Mouse (Mus musculus) Patski (cell line): ENCODE measurements around the gene Pigk. TPM values are rescaled to one million over a fixed set of nuclear protein-coding genes. Genes with fewer than 3 reads are reported as not detected.
A peak's percentile ranks its signal among the peaks of the same experiment; 100 is the strongest.

Experiments used
- ATAC-seq: fragments of 100-300 bp; one replicate; pipeline ENCODE4 v1.8.0; 2021
- CTCF ChIA-PET: fragments of 350-600 bp; sonication (Branson Sonifier 250); formaldehyde crosslinking; loops from one replicate; lab custom pipeline; 2022; ENCODE audit warnings: inconsistent platforms; lab: Charles Lee
- POLR2A ChIA-PET: fragments of 350-600 bp; sonication (Branson Sonifier 250); formaldehyde crosslinking; loops from one replicate; lab custom pipeline; 2022; ENCODE audit warnings: antibody characterized with exemption, inconsistent platforms; lab: Charles Lee
- DNase-seq: peaks from one replicate; pipeline ENCODE4 v3.0.0-alpha.2; 2011; ENCODE audit warnings: low read depth, low spot score
- H3K27me3 ChIP-seq: fragments of 371-371 bp; one replicate; pipeline ENCODE4 v1.5.1; 2021
- CTCF ChIP-seq: fragments of 100-300 bp; IDR thresholded peaks from one replicate; pipeline ENCODE4 v1.5.1; 2021
- in situ Hi-C: fragments of 300-500 bp; cut with MboI; formaldehyde crosslinking; loops from 3 replicates; pipeline ENCODE4 v1.11.1; 2018; ENCODE audit warnings: low pct_unique_long_range_greater_than_20kb, mixed read lengths
- polyA plus RNA-seq: library from polyadenylated mRNA; unstranded; gene quantifications from one replicate; pipeline ENCODE4 v1.2.3, GENCODE M21; 2021

Gene Pigk
- polyA plus RNA-seq, 1 experiment from 2014 or later, result 103 TPM

GRCm38 (mm10) chr3:152842648-152843047 is 128.7 kb downstream of the Pigk start:
- in situ Hi-C loops, result no loop called here
- TF ChIP-seq CTCF, result no peak
- ATAC-seq, result no peak
- CTCF ChIA-PET, result interaction anchor here (2.1 kb wide), 1 partner anchor 10 kb away, joined by 5 read pairs; no protein-coding TSS in a partner anchor
- no peak for DNase-seq
- POLR2A ChIA-PET, result no interaction called here
- H3K27me3 ChIP-seq, result no peaks in the 10 kb centered on the region

- DNase-seq (no peak), ATAC-seq (no peak)
- POLR2A ChIA-PET, result interaction anchor here (0.7 kb wide), 2 partner anchors 20 to 984 kb away, joined by 3 read pairs; no protein-coding TSS in a partner anchor
- H3K27me3 ChIP-seq, result no peaks in the 10 kb centered on the region
- CTCF ChIA-PET, result interaction anchor here (1.2 to 2.1 kb wide), 2 partner anchors 11 to 30 kb away, joined by 3 to 5 read pairs; no protein-coding TSS in a partner anchor
- in situ Hi-C loops, result no loop called here
- TF ChIP-seq CTCF, result no peak
Measured at GRCm38 (mm10) chr3:152843925-152844324, 130.0 kb downstream of the Pigk start.

- ChIA-PET CTCF (interaction anchor here (1.0 to 1.1 kb wide), 2 partner anchors 8 to 18 kb away, joined by 3 read pairs; no protein-coding TSS in a partner anchor), POLR2A (no interaction called here)
- no peak for TF ChIP-seq CTCF
- no peaks in the 10 kb centered on the region for H3K27me3 ChIP-seq
- in situ Hi-C loops, result no loop called here
- ATAC-seq (no peak), DNase-seq (no peak)
Measured at GRCm38 (mm10) chr3:152855006-152855614, 141.2 kb downstream of the Pigk start.

- no peak for ATAC-seq
- POLR2A ChIA-PET, result no interaction called here
- CTCF ChIA-PET, result interaction anchor here (0.7 kb wide), 1 partner anchor 10 kb away, joined by 3 read pairs; no protein-coding TSS in a partner anchor
- no peak for DNase-seq
- H3K27me3 ChIP-seq, result no peaks in the 10 kb centered on the region
- TF ChIP-seq CTCF, result no peak
- in situ Hi-C loops, result no loop called here
Measured at GRCm38 (mm10) chr3:152856095-152856494, 142.2 kb downstream of the Pigk start.

- ChIA-PET CTCF (no interaction called here), POLR2A (no interaction called here)
- ATAC-seq (no peak), DNase-seq (no peak)
- in situ Hi-C loops, result no loop called here
- no peak for TF ChIP-seq CTCF
- no peaks in the 10 kb centered on the region for H3K27me3 ChIP-seq
Measured at GRCm38 (mm10) chr3:152861450-152861849, 147.6 kb downstream of the Pigk start.

- ChIA-PET CTCF (no interaction called here), POLR2A (no interaction called here)
- in situ Hi-C loops, result no loop called here
- H3K27me3 ChIP-seq, result no peaks in the 10 kb centered on the region
- TF ChIP-seq CTCF, result no peak
- ATAC-seq, result no peak
- no peak for DNase-seq
Measured at GRCm38 (mm10) chr3:152861978-152862377, 148.1 kb downstream of the Pigk start.

GRCm38 (mm10) chr3:152866035-152866965 is 152.4 kb downstream of the Pigk start:
- POLR2A ChIA-PET, result interaction anchor here (1.4 kb wide), 1 partner anchor 13 kb away, joined by 4 read pairs; no protein-coding TSS in a partner anchor
- DNase-seq (no peak), ATAC-seq (peak; percentile 41)
- no peaks in the 10 kb centered on the region for H3K27me3 ChIP-seq
- in situ Hi-C loops, result no loop called here
- no peak for TF ChIP-seq CTCF
- CTCF ChIA-PET, result interaction anchor here (1.3 to 2.3 kb wide), 5 partner anchors 9 to 47 kb away, joined by 3 to 14 read pairs (median 5); no protein-coding TSS in a partner anchor

- no peak for DNase-seq
- no peaks in the 10 kb centered on the region for H3K27me3 ChIP-seq
- no peak for TF ChIP-seq CTCF
- ATAC-seq, result no peak
- ChIA-PET CTCF (no interaction called here), POLR2A (no interaction called here)
- in situ Hi-C loops, result no loop called here
Measured at GRCm38 (mm10) chr3:152867654-152868525, 154.0 kb downstream of the Pigk start.

- in situ Hi-C loops, result no loop called here
Measured at GRCm38 (mm10) chr3:152872054-152872453, 158.2 kb downstream of the Pigk start.

GRCm38 (mm10) chr3:152872596-152872995 is 158.7 kb downstream of the Pigk start:
- DNase-seq, result no peak
- in situ Hi-C loops, result no loop called here
- no peak for TF ChIP-seq CTCF
- H3K27me3 ChIP-seq, result no peaks in the 10 kb centered on the region
- ChIA-PET CTCF (interaction anchor here (0.8 to 1.3 kb wide), 4 partner anchors 13 to 32 kb away, joined by 3 to 6 read pairs (median 4); no protein-coding TSS in a partner anchor), POLR2A (interaction anchor here (0.6 kb wide), 1 partner anchor 17 kb away, joined by 5 read pairs; no protein-coding TSS in a partner anchor)
- ATAC-seq, result no peak

More at GRCm38 (mm10) chr3:152872054-152872453, 158.2 kb downstream of the Pigk start:
- ATAC-seq (no peak), DNase-seq (no peak)
- ChIA-PET CTCF (interaction anchor here (0.9 to 1.3 kb wide), 3 partner anchors 13 to 32 kb away, joined by 3 to 6 read pairs (median 4); no protein-coding TSS in a partner anchor), POLR2A (no interaction called here)
- H3K27me3 ChIP-seq, result no peaks in the 10 kb centered on the region
- no peak for TF ChIP-seq CTCF
